In the genomic region with DNA sequence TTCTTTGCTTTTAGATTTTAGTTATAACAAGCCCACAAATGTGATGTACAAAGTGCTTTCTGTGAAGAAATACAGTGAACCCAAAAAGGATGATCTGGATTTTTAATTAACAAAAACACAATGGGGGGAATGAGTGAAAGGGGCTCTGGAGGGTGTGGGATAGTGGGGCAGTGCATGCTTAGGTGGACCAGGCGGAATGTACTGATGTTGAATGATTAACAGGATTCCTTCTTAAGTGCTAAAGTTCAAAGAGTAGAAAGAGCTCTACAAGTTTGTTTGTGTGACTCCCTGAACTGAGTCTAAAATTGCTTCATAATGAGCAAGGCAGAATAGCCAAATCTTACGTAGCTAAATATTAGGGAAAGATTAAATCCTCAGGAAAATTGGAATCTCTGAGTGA, we compare ENCODE assay signal across 20 mouse cellular contexts.
DNase-seq lines count a peak whose midpoint lies in the region; ATAC-seq and TF ChIP-seq lines count a peak whose summit lies in the region.
"Had no signal": no experiment of that assay in that cellular context is flagged by ENCODE, and none has a peak within 500 bp of the region (broad histone marks: within the 10 kb centered on the region; RNA-seq: fewer than 3 reads in every experiment).

No protein-coding gene starts in this region.

- no peaks in the 10 kb centered on the region for H3K27me3 ChIP-seq in kidney, adult 2 months (replicated peaks; ENCODE audit: control insufficient read depth, insufficient read depth, low read length)
- no peaks in the 10 kb centered on the region for H3K27me3 ChIP-seq in kidney, embryonic 14.5 days (ENCODE audit: control insufficient read depth, insufficient read depth, low read length)
- H3K27me3 ChIP-seq: CH12.LX; forebrain, embryonic 13.5 days; heart, embryonic 13.5 days; hindbrain, embryonic 12.5 days; Patski had no signal

- H3K27ac ChIP-seq in kidney, adult 2 months (ENCODE audit: insufficient read depth, low read depth, low read length) = no peak overlapping the region
- no peak overlapping the region for H3K27ac ChIP-seq in kidney, embryonic 14.5 days (ENCODE audit: low read depth, low read length)
- H3K27ac ChIP-seq: embryonic facial prominence, embryonic 10.5 days; forebrain, embryonic 13.5 days; heart, embryonic 13.5 days; hindbrain, embryonic 12.5 days had no signal

- H3K4me2 ChIP-seq in kidney, embryonic 14.5 days (replicated peaks; ENCODE audit: low read depth, low read length) = no peak overlapping the region
- H3K4me2 ChIP-seq: forebrain, embryonic 13.5 days; heart, embryonic 13.5 days; hindbrain, embryonic 12.5 days had no signal

- no peaks in the 10 kb centered on the region for H3K4me1 ChIP-seq in kidney, adult 2 months (ENCODE audit: control insufficient read depth, insufficient read depth, low read length)
- no peaks in the 10 kb centered on the region for H3K4me1 ChIP-seq in kidney, embryonic 14.5 days (ENCODE audit: control insufficient read depth, insufficient read depth, low read length)
- H3K4me1 ChIP-seq: embryonic facial prominence, embryonic 10.5 days; forebrain, embryonic 13.5 days; heart, embryonic 13.5 days; hindbrain, embryonic 12.5 days had no signal

- no peak overlapping the region for H3K9ac ChIP-seq in kidney, embryonic 14.5 days (ENCODE audit: low read depth, low read length)
- H3K9ac ChIP-seq: forebrain, embryonic 13.5 days; forebrain, postnatal 0 days; heart, embryonic 13.5 days; hindbrain, embryonic 12.5 days had no signal

- no peaks in the 10 kb centered on the region for H3K36me3 ChIP-seq in kidney, adult 2 months (ENCODE audit: control insufficient read depth, insufficient read depth, low read length)
- H3K36me3 ChIP-seq in kidney, embryonic 14.5 days (ENCODE audit: control insufficient read depth, insufficient read depth, low read length) = no peaks in the 10 kb centered on the region
- H3K36me3 ChIP-seq: embryonic facial prominence, embryonic 10.5 days; heart, embryonic 13.5 days; hindbrain, embryonic 12.5 days had no signal

- ATAC-seq in kidney, embryonic 14.5 days (ENCODE audit: low FRiP score, low TSS enrichment) = no peak; the same call in 1 of the 2 replicates
- ATAC-seq: activated CD4-positive, CD25-positive, alpha-beta regulatory T cell, adult 4 months; forebrain, embryonic 13.5 days; forebrain, postnatal 0 days; Patski had no signal

- TF ChIP-seq POLR2A in kidney, adult 2 months (IDR thresholded peaks at IDR 0.05; ENCODE audit: low read depth, low read length) = no peak

- WGBS in kidney, adult 2 months = 15% methylated on average over 2 of the region's 2 CpGs
- WGBS in kidney, embryonic 14.5 days = 65% methylated on average over 2 of the region's 2 CpGs

- no peak overlapping the region for H3K4me3 ChIP-seq in kidney, adult 2 months (ENCODE audit: insufficient read depth, low read depth, low read length)
- no peak overlapping the region for H3K4me3 ChIP-seq in kidney, embryonic 14.5 days (ENCODE audit: low read length)
- H3K4me3 ChIP-seq: embryonic facial prominence, embryonic 10.5 days; forebrain, embryonic 13.5 days; heart, embryonic 13.5 days; hindbrain, embryonic 12.5 days had no signal

- no peaks in the 10 kb centered on the region for H3K9me3 ChIP-seq in kidney, embryonic 14.5 days (ENCODE audit: control insufficient read depth, low read length)
- H3K9me3 ChIP-seq: embryonic facial prominence, embryonic 10.5 days; forebrain, embryonic 13.5 days; heart, embryonic 13.5 days; hindbrain, embryonic 12.5 days had no signal

- DNase-seq in kidney, adult 2 months = peak; percentile 75
- DNase-seq in kidney, adult 9 months = peak; percentile 69
- peak; percentile 8 for DNase-seq in kidney, postnatal 10 days
- DNase-seq in yolk sac, embryonic 10.5 days (ENCODE audit: low spot score) = peak; percentile 31
- DNase-seq in spleen, postnatal 10 days (ENCODE audit: low spot score in 2 of 2) = no peak
- DNase-seq in adrenal gland, postnatal 14 days = no peak
- DNase-seq: adrenal gland, postnatal 36 days; cerebellum, adult 2 months; cerebellum, postnatal 10 days; forebrain, postnatal 0 days; gastrocnemius, postnatal 25 days; heart, postnatal 4 days had no signal

- TF ChIP-seq CTCF in kidney, adult 2 months (conservative IDR thresholded peaks at IDR 0.05; ENCODE audit: insufficient read depth, insufficient read length, low read depth, low read length) = no peak

Comparison
In these comparisons a context has a peak if more than half of its experiments do, and no peak if none do; other contexts are left out.
1. DNase-seq: peak in kidney, adult 2 months (single experiment), kidney, adult 9 months (single experiment), kidney, postnatal 10 days (single experiment) and yolk sac, embryonic 10.5 days (single experiment); none in spleen, postnatal 10 days (0 of 2) and adrenal gland, postnatal 14 days (single experiment).